Mouse (Mus musculus) layer of hippocampus, postnatal 25 days (tissue): ENCODE measurements at regions not wholly inside any gene's neighbourhood (a gene's known extent, or its start where the extent isn't known, plus 50 kb on each side); places are given as distances from the start of the nearest gene placed in this dataset.

Experiments used
- DNase-seq, 2 experiments: peaks; one replicate each; pipeline ENCODE4 v3.0.0; 2022; ENCODE audit warnings: mixed read lengths in 2 of 2, low spot score in 1 of 2; ENCODE audit errors: extremely low spot score in 1 of 2

GRCm38 (mm10) chr7:58475139-58475538 is 180.8 kb upstream of the Atp10a start:
- DNase-seq, result no peak

DNA sequence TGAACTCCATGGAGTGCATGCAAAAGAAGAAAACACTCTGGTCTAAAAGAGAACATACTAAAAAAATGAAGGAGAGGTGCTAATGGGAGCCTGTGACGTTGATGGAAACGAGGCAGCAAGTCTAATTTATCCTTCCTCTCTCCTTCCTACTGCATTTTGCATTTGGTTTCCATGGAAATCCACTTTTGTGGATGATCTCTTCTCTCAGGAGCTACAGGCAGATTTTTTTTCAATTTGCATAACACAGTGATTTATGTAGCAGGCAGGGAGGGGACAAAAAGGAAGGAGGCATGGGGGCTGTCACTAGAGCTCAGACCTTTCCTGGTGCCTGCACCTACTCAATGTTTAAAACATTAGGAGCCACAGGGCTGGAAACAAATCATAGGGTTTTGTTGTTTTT is 167.7 kb upstream of the Atp10a start:
- no peak for DNase-seq
